Mouse (Mus musculus) heart, postnatal 0 days (tissue): ENCODE results near the gene Pigl.

Experiments
- CTCF ChIP-seq: IDR thresholded peaks from 2 replicates; pipeline ENCODE4 v1.5.1; 2016; ENCODE audit warnings: antibody characterized with exemption, control low read depth, low read depth
- EP300 ChIP-seq: IDR thresholded peaks from 2 replicates; pipeline ENCODE4 v1.6.1; 2016; ENCODE audit warnings: antibody characterized with exemption, low read depth

- no peak for TF ChIP-seq CTCF
- no peak; the same call in 1 of the 2 replicates for TF ChIP-seq EP300
These were observed 894 bp upstream of the Pigl start for GRCm38 (mm10) chr11:62457241-62457890.
